Mouse (Mus musculus) heart, postnatal 14 days (tissue): ENCODE data around the gene Ly6g6d. TPM values are rescaled to one million over a fixed set of nuclear protein-coding genes. Genes with fewer than 3 reads are reported as not detected.

Experiments
- DNase-seq, 2 experiments: peaks; one replicate each; pipeline ENCODE4 v3.0.0; 2021 to 2022
- intact Hi-C: fragments of 180-260 bp; cut with DNase I; formaldehyde crosslinking; loops from one replicate; pipeline ENCODE4 v1.15.1; 2025
- total RNA-seq, 2 experiments: library from RNA; stranded (reverse); gene quantifications; 2 replicates each; pipeline ENCODE4 v1.2.3; 2021

Gene Ly6g6d
- total RNA-seq, 2 experiments from 2014 or later: 0.67 to 3.3 TPM

- DNase-seq: no peak
- intact Hi-C loops: no loop called here
Observed at GRCm38 (mm10) chr17:35074097-35074496, 3.8 kb downstream of the Ly6g6d start.

- intact Hi-C loops: no loop called here
Observed at GRCm38 (mm10) chr17:35071454-35071853, 6.4 kb downstream of the Ly6g6d start.

GRCm38 (mm10) chr17:35070556-35071229, 7.2 kb downstream of the Ly6g6d start:
- intact Hi-C loops: no loop called here
- DNase-seq: no peak

More at GRCm38 (mm10) chr17:35071454-35071853, 6.4 kb downstream of the Ly6g6d start:
- DNase-seq: no peak

- DNase-seq: no peak
- intact Hi-C loops: no loop called here
Observed at GRCm38 (mm10) chr17:35068213-35068914, 9.5 kb downstream of the Ly6g6d start.

- DNase-seq: no peak
- intact Hi-C loops: no loop called here
Observed at GRCm38 (mm10) chr17:35066084-35066483, 11.8 kb downstream of the Ly6g6d start, which contains the start of gene Mpig6b. TSS of gene Mpig6b (minus strand) at chr17:35066184.

- DNase-seq: peak; percentile 53 to 59
- intact Hi-C loops: no loop called here
Observed at GRCm38 (mm10) chr17:35064951-35065947, 12.6 kb downstream of the Ly6g6d start, which contains the start of gene Ly6g6c. TSS of gene Ly6g6c (plus strand) at chr17:35065388.

GRCm38 (mm10) chr17:35064378-35064877, 13.4 kb downstream of the Ly6g6d start:
- intact Hi-C loops: no loop called here
- DNase-seq: no peak

GRCm38 (mm10) chr17:35063466-35063865, 14.4 kb downstream of the Ly6g6d start:
- intact Hi-C loops: no loop called here
- DNase-seq: peak; percentile 42 to 61

- intact Hi-C loops: no loop called here
Observed at GRCm38 (mm10) chr17:35061299-35061698, 16.6 kb downstream of the Ly6g6d start.

GRCm38 (mm10) chr17:35060737-35061297, 17.0 kb downstream of the Ly6g6d start:
- intact Hi-C loops: no loop called here

More at GRCm38 (mm10) chr17:35061299-35061698, 16.6 kb downstream of the Ly6g6d start:
- DNase-seq: no peak

GRCm38 (mm10) chr17:35060071-35060470, 17.8 kb downstream of the Ly6g6d start:
- intact Hi-C loops: no loop called here
- no peak for DNase-seq

More at GRCm38 (mm10) chr17:35060737-35061297, 17.0 kb downstream of the Ly6g6d start:
- DNase-seq: peak in 1 of 2 experiments; percentile 27

- intact Hi-C loops: loop anchor here (1.0 kb wide), 1 partner anchor 37 kb away; no protein-coding TSS in a partner anchor
Observed at GRCm38 (mm10) chr17:35058911-35059892, 18.7 kb downstream of the Ly6g6d start, which contains the start of gene Ddah2. TSS of gene Ddah2 (plus strand) at chr17:35059035.

GRCm38 (mm10) chr17:35058316-35058715, 19.5 kb downstream of the Ly6g6d start:
- intact Hi-C loops: no loop called here

More at GRCm38 (mm10) chr17:35058911-35059892, 18.7 kb downstream of the Ly6g6d start, which contains the start of gene Ddah2:
- peak; percentile 93 to 96 for DNase-seq

GRCm38 (mm10) chr17:35057090-35057489, 20.8 kb downstream of the Ly6g6d start:
- intact Hi-C loops: no loop called here
- no peak for DNase-seq

More at GRCm38 (mm10) chr17:35058316-35058715, 19.5 kb downstream of the Ly6g6d start:
- no peak for DNase-seq

- intact Hi-C loops: no loop called here
- DNase-seq: peak in 1 of 2 experiments; percentile 22
Observed at GRCm38 (mm10) chr17:35055691-35056495, 22.0 kb downstream of the Ly6g6d start.

- intact Hi-C loops: no loop called here
- DNase-seq: no peak
Observed at GRCm38 (mm10) chr17:35052271-35052798, 25.5 kb downstream of the Ly6g6d start.
